Mouse (Mus musculus) T-cell, adult 66 days (primary cell): ENCODE data around the gene Gpr84. TPM values are rescaled to one million over a fixed set of nuclear protein-coding genes. Genes with fewer than 3 reads are reported as not detected.

Experiments used
- total RNA-seq, 2 experiments: library from RNA; stranded (reverse); gene quantifications; 3 replicates in 1 of 2; 4 replicates in 1 of 2; pipeline ENCODE4 v1.2.4; 2023

The Gpr84 gene
- not detected for total RNA-seq

DNA sequence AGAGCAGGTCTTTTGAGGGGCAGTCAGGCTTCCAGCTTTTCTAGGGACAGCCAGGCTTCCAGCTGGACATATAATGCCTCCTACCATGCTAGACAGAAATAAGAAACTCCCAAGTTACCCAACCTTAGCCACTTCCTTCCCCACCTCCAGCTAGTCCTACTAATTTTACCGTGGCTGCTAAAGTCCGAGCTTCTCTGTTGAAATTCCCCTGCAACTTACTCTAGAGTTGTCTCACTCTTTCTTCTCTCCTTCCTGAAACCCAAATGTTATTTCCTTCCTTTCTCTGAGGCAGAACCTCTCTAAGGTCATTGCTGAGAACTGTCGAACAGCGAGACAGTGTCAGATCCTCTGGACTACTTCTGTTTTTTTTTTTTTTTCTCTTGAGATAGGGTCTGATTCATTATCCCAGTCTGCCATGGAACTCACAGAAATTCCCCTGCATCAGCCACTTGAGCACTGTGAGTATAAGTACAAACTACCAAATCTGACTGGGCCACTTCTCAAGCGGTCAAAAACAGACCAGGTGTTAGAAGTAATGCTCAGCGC, at the start of gene Gpr84:
TSS of gene Gpr84 (minus strand) at position 248 of the 546 bp plus-strand sequence.

GRCm38 (mm10) chr15:103339961-103340337, 29.5 kb upstream of the Gpr84 start, which contains the start of gene Zfp385a:
Gene Zfp385a (minus strand): TSS chr15:103340093.

DNA sequence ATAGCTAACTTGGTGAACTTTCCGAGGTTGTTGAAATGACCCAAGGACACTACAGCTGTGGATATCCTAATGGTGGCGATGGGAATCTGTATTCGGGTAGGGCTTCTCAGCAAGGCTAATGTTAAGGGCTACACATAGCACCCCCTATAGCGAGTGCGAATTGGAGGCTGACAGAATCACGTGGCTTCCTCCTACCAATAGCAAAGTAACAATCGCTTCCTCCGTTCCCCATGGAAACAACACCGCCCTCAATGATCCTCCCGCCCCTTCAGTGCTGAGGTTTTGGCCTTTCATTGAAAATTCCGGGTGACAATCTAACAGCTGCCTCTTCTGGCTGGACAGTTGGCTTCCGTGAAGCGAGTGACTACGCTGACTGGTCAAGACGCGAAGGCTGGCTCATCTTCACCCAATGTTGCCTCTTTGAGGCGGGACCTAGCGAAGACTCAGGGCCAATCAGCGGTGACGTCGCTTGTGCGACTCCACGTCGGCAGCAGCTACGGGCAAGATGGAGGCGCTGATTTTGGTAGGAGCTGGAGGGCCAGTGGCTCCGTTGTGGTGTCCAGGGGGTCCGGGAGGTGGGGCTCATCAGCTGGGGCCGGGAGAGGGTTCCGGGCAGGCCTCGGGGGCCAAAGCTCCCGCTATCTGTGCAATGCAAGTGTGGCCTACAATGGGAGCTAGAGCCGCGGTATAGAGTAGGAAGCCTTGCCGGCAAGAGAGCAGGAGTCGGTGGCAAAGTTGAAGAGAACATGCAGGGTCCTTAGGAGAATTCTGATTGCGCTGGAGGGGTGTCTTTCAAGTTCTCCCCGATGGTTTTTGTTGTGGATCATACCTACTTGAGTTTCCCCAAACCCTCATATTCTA, 37.8 kb downstream of the Gpr84 start, which contains the start of gene Copz1:
TSS of gene Copz1 (plus strand) at position 296 of the 861 bp plus-strand sequence.

Other genes starting within 250 kb of the Gpr84 start
- 10 to 100 TPM in 1 of 2 experiments, 1 to 10 TPM in 1; 8.2 to 11.7 TPM for gene Smug1, start 143.5 kb downstream of the Gpr84 start, total RNA-seq
- gene Cbx5, start 70.8 kb downstream of the Gpr84 start, total RNA-seq = 10 to 100 TPM; 25.8 to 31.2 TPM
- 100 to 1,000 TPM; 523 to 560 TPM for gene Hnrnpa1, start 70.2 kb downstream of the Gpr84 start, total RNA-seq
- 1 to 10 TPM; 2.3 to 2.9 TPM for gene Nfe2, start 52.2 kb downstream of the Gpr84 start, total RNA-seq
- gene Copz1, start 37.9 kb downstream of the Gpr84 start, total RNA-seq = 10 to 100 TPM; 76.2 to 80.6 TPM
- 1 to 10 TPM; 1.1 to 2.3 TPM for gene Zfp385a, start 29.5 kb upstream of the Gpr84 start, total RNA-seq
- gene Itga5, start 56.2 kb upstream of the Gpr84 start, total RNA-seq = 1 to 10 TPM; 2.9 to 3.7 TPM
- not detected for gene Gtsf1, start 119.9 kb upstream of the Gpr84 start, total RNA-seq
- not detected for gene Gtsf2, start 137.9 kb upstream of the Gpr84 start, total RNA-seq
- gene Nckap1l, start 143.2 kb upstream of the Gpr84 start, total RNA-seq = 100 to 1,000 TPM; 140 to 147 TPM
- gene Pde1b, start 192.4 kb upstream of the Gpr84 start, total RNA-seq = 10 to 100 TPM; 26.1 to 45.0 TPM
- not detected for gene Ppp1r1a, start 227.4 kb upstream of the Gpr84 start, total RNA-seq